Mouse (Mus musculus): Measurements from ENCODE around the gene Olfr487. TPM values are rescaled to one million over a fixed set of nuclear protein-coding genes. Genes with fewer than 3 reads are reported as not detected.
"Not testable (repeated sequence)": the region's sequence is repeated elsewhere in the genome, so short reads cannot be mapped to it uniquely, and the experiment has no call there.

Gene Olfr487
- polyA plus RNA-seq (2015; fragmentation: Nextera tagmentation; extraction: Ambion mirVana) = 0.29 TPM in 1 of 2 replicates, not detected in the other

- H3K36me3 ChIP-seq; H3K4me3 ChIP-seq (replicated peaks); H3K27me3 ChIP-seq; H3K4me1 ChIP-seq; ATAC-seq (ENCODE audit: insufficient number of reproducible peaks, low FRiP score, low TSS enrichment, low read depth); H3K27ac ChIP-seq (replicated peaks); H3K4me2 ChIP-seq (replicated peaks); H3K9me3 ChIP-seq (replicated peaks); H3K9ac ChIP-seq: not testable (repeated sequence)
These were observed at the start of gene Olfr487 for GRCm38 (mm10) chr7:108214536-108214935. TSS of gene Olfr487 (minus strand) at chr7:108214636.

GRCm38 (mm10) chr7:108258247-108258646 is 43.8 kb upstream of the Olfr487 start, which contains the start of gene Olfr488:
TSS of gene Olfr488 (minus strand) at chr7:108258347.
- ATAC-seq (ENCODE audit: insufficient number of reproducible peaks, low FRiP score, low TSS enrichment, low read depth) = no peak

GRCm38 (mm10) chr7:108233551-108233950 is 19.1 kb upstream of the Olfr487 start:
- Histone ChIP-seq H3K4me3 (replicated peaks) (no peak overlapping the region), H3K4me2 (replicated peaks) (no peak overlapping the region), H3K27ac (replicated peaks) (no peak overlapping the region), H3K9me3 (replicated peaks) (no peaks in the 10 kb centered on the region), H3K27me3 (no peaks in the 10 kb centered on the region), H3K9ac (no peak overlapping the region), H3K36me3 (no peaks in the 10 kb centered on the region), H3K4me1 (no peaks in the 10 kb centered on the region)
- WGBS = 81% methylated on average over 3 of the region's 3 CpGs
- no peak for ATAC-seq (ENCODE audit: insufficient number of reproducible peaks, low FRiP score, low TSS enrichment, low read depth)

More at GRCm38 (mm10) chr7:108258247-108258646, 43.8 kb upstream of the Olfr487 start, which contains the start of gene Olfr488:
- H3K27me3 ChIP-seq = no peaks in the 10 kb centered on the region
- H3K4me3 ChIP-seq (replicated peaks) = no peak within 1 kb of the TSS
- no peak within 1 kb of the TSS for H3K9ac ChIP-seq
- no peaks in the 10 kb centered on the region for H3K9me3 ChIP-seq (replicated peaks)
- no peak within 1 kb of the TSS for H3K27ac ChIP-seq (replicated peaks)
- H3K4me2 ChIP-seq (replicated peaks) = no peak within 1 kb of the TSS
- H3K36me3 ChIP-seq = no peaks in the 10 kb centered on the region
- no peaks in the 10 kb centered on the region for H3K4me1 ChIP-seq

- no peaks in the 10 kb centered on the region for H3K36me3 ChIP-seq
- H3K4me2 ChIP-seq (replicated peaks) = no peak overlapping the region
- H3K9me3 ChIP-seq (replicated peaks) = no peaks in the 10 kb centered on the region
- WGBS = 55% methylated on average over 6 of the region's 6 CpGs
- H3K27me3 ChIP-seq = no peaks in the 10 kb centered on the region
- no peak overlapping the region for H3K9ac ChIP-seq
- no peak overlapping the region for H3K27ac ChIP-seq (replicated peaks)
- H3K4me3 ChIP-seq (replicated peaks) = no peak overlapping the region
- ATAC-seq (ENCODE audit: insufficient number of reproducible peaks, low FRiP score, low TSS enrichment, low read depth) = no peak
- H3K4me1 ChIP-seq = no peaks in the 10 kb centered on the region
These were observed 17.5 kb downstream of the Olfr487 start for GRCm38 (mm10) chr7:108196938-108197337.

- not testable (repeated sequence) for H3K4me1 ChIP-seq; H3K27ac ChIP-seq (replicated peaks); H3K4me2 ChIP-seq (replicated peaks); ATAC-seq (ENCODE audit: insufficient number of reproducible peaks, low FRiP score, low TSS enrichment, low read depth); H3K27me3 ChIP-seq; H3K9me3 ChIP-seq (replicated peaks); H3K4me3 ChIP-seq (replicated peaks); H3K36me3 ChIP-seq; H3K9ac ChIP-seq
- WGBS = 44% methylated on average over 3 of the region's 3 CpGs
These were observed 18.1 kb downstream of the Olfr487 start for GRCm38 (mm10) chr7:108196337-108196736.

- H3K4me1 ChIP-seq; H3K27ac ChIP-seq (replicated peaks); ATAC-seq (ENCODE audit: insufficient number of reproducible peaks, low FRiP score, low TSS enrichment, low read depth); H3K27me3 ChIP-seq; H3K4me2 ChIP-seq (replicated peaks); H3K9ac ChIP-seq; H3K9me3 ChIP-seq (replicated peaks); H3K36me3 ChIP-seq; H3K4me3 ChIP-seq (replicated peaks): not testable (repeated sequence)
- WGBS = 38% methylated on average over 1 of the region's 1 CpGs
These were observed 21.7 kb downstream of the Olfr487 start for GRCm38 (mm10) chr7:108192714-108193113.

- not testable (repeated sequence) for ATAC-seq (ENCODE audit: insufficient number of reproducible peaks, low FRiP score, low TSS enrichment, low read depth); H3K4me2 ChIP-seq (replicated peaks); H3K36me3 ChIP-seq; H3K9me3 ChIP-seq (replicated peaks); H3K27ac ChIP-seq (replicated peaks); H3K9ac ChIP-seq; H3K27me3 ChIP-seq; H3K4me3 ChIP-seq (replicated peaks); H3K4me1 ChIP-seq
- 53% methylated on average over 2 of the region's 2 CpGs for WGBS
These were observed 23.2 kb downstream of the Olfr487 start for GRCm38 (mm10) chr7:108191196-108191595.

- not testable (repeated sequence) for H3K4me1 ChIP-seq; H3K27me3 ChIP-seq; H3K9me3 ChIP-seq (replicated peaks); H3K4me3 ChIP-seq (replicated peaks); H3K36me3 ChIP-seq; H3K9ac ChIP-seq; H3K27ac ChIP-seq (replicated peaks); H3K4me2 ChIP-seq (replicated peaks); ATAC-seq (ENCODE audit: insufficient number of reproducible peaks, low FRiP score, low TSS enrichment, low read depth)
- 95% methylated on average over 2 of the region's 2 CpGs for WGBS
These were observed 29.2 kb downstream of the Olfr487 start for GRCm38 (mm10) chr7:108185237-108185636.

- not testable (repeated sequence) for H3K36me3 ChIP-seq; H3K4me3 ChIP-seq (replicated peaks); H3K4me1 ChIP-seq; H3K27ac ChIP-seq (replicated peaks); H3K27me3 ChIP-seq; H3K9me3 ChIP-seq (replicated peaks); ATAC-seq (ENCODE audit: insufficient number of reproducible peaks, low FRiP score, low TSS enrichment, low read depth); H3K4me2 ChIP-seq (replicated peaks); H3K9ac ChIP-seq
- WGBS = 82% methylated on average over 3 of the region's 3 CpGs
These were observed 30.0 kb downstream of the Olfr487 start for GRCm38 (mm10) chr7:108184401-108184800.

GRCm38 (mm10) chr7:108172642-108173041 is 41.8 kb downstream of the Olfr487 start, which contains the start of gene Olfr486:
TSS of gene Olfr486 (minus strand) at chr7:108172742.
- not testable (repeated sequence) for H3K4me1 ChIP-seq; H3K4me2 ChIP-seq (replicated peaks); H3K36me3 ChIP-seq; H3K9ac ChIP-seq; H3K9me3 ChIP-seq (replicated peaks); ATAC-seq (ENCODE audit: insufficient number of reproducible peaks, low FRiP score, low TSS enrichment, low read depth); H3K27me3 ChIP-seq; H3K4me3 ChIP-seq (replicated peaks); H3K27ac ChIP-seq (replicated peaks)
- WGBS = 89% methylated on average over 1 of the region's 1 CpGs

GRCm38 (mm10) chr7:108159771-108160170 is 54.7 kb downstream of the Olfr487 start, which contains the start of gene Olfr485:
TSS of gene Olfr485 (minus strand) at chr7:108159871.
- no peak for ATAC-seq (ENCODE audit: insufficient number of reproducible peaks, low FRiP score, low TSS enrichment, low read depth)
- no peaks in the 10 kb centered on the region for H3K36me3 ChIP-seq
- no peaks in the 10 kb centered on the region for H3K27me3 ChIP-seq
- no peaks in the 10 kb centered on the region for H3K9me3 ChIP-seq (replicated peaks)
- no peak within 1 kb of the TSS for H3K9ac ChIP-seq
- no peak within 1 kb of the TSS for H3K4me2 ChIP-seq (replicated peaks)
- H3K27ac ChIP-seq (replicated peaks) = no peak within 1 kb of the TSS
- H3K4me3 ChIP-seq (replicated peaks) = no peak within 1 kb of the TSS
- no peaks in the 10 kb centered on the region for H3K4me1 ChIP-seq

All from embryonic facial prominence, embryonic 15.5 days (tissue).